Mouse (Mus musculus): ENCODE data around the gene Ptprs. TPM values are rescaled to one million over a fixed set of nuclear protein-coding genes. Genes with fewer than 3 reads are reported as not detected.

Ptprs gene
- polyA plus RNA-seq, 1 experiment from 2014 or later, result 172 TPM

DNA sequence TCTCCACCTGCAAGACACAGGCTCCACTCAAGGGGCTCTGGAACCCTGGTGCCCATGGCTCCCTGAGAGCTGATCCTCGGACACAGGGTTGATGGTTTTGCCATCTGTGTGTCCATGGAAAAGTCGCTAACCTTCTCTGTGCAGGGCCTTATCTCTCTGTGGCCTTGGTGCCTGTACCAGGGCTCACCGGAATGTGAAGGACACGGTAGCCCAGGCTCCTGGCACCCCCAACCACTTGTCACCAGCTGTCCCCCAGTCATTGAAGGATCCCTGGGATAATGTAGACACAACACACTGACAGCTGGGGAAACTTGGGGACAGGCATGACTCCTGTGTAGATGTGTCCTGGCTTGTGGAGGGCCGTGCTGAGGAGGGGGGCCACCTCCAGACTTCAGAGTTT is 5.1 kb downstream of the Ptprs start:
- Histone ChIP-seq H3K4me3 (peak overlapping the region; percentile 43; the same call in 1 of the 2 replicates), H3K27ac (no peak overlapping the region), H3K27me3 (ENCODE audit: insufficient read depth, poor library complexity, severe bottlenecking) (peaks cover 59% of the 10 kb centered on the region), H3K4me1 (replicated peaks) (peaks cover 91% of the 10 kb centered on the region), H3K9me3 (peaks cover 5% of the 10 kb centered on the region; the same call in 1 of the 2 replicates), H3K36me3 (peaks cover 20% of the 10 kb centered on the region)
- no peak for DNase-seq (ENCODE audit: low spot score)
- 81% methylated on average over 5 of the region's 5 CpGs for WGBS

- H3K27ac ChIP-seq, result peak overlapping the region; percentile 74; the same call in 1 of the 2 replicates
- H3K36me3 ChIP-seq, result peaks cover 20% of the 10 kb centered on the region
- WGBS, result 22% methylated on average over 10 of the region's 10 CpGs
- peak; percentile 36 for DNase-seq (ENCODE audit: low spot score)
- peak overlapping the region; percentile 43 for H3K4me3 ChIP-seq
- peaks cover 89% of the 10 kb centered on the region for H3K4me1 ChIP-seq (replicated peaks)
- H3K9me3 ChIP-seq, result peaks cover 5% of the 10 kb centered on the region; the same call in 1 of the 2 replicates
- peaks cover 56% of the 10 kb centered on the region for H3K27me3 ChIP-seq (ENCODE audit: insufficient read depth, poor library complexity, severe bottlenecking)
These were observed 5.7 kb downstream of the Ptprs start for GRCm38 (mm10) chr17:56470571-56470970.

DNA sequence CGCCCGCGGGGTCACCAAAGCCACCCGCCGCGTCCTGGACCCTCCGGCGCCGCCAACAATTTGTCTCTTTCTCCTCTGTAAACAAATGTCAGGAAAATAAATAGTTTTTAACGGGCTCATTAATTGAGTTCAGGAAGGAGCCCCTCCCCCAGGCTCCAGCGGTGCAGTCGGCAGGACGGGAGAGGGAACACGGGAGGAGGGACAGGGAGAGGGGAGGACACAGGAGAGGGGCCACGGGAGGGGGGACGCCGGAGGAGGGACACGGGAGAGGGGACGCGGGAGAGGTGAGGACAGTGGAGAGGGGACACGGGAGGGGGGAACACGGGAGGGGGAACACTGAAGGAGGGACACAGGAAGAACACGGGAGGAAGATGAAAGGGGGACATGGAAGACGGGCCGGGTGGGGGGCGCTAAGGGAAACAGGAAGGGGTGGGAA is 6.3 kb downstream of the Ptprs start:
- WGBS, result 6% methylated on average over 26 of the region's 26 CpGs
- Histone ChIP-seq H3K27me3 (ENCODE audit: insufficient read depth, poor library complexity, severe bottlenecking) (peaks cover 50% of the 10 kb centered on the region), H3K4me1 (replicated peaks) (peaks cover 84% of the 10 kb centered on the region), H3K9me3 (peaks cover 5% of the 10 kb centered on the region; the same call in 1 of the 2 replicates), H3K4me3 (peak overlapping the region; percentile 43), H3K36me3 (peaks cover 21% of the 10 kb centered on the region), H3K27ac (peak overlapping the region; percentile 74)
- no peak for DNase-seq (ENCODE audit: low spot score)

GRCm38 (mm10) chr17:56469275-56469674 is 7.0 kb downstream of the Ptprs start:
- DNase-seq (ENCODE audit: low spot score), result no peak
- H3K9me3 ChIP-seq, result peaks cover 5% of the 10 kb centered on the region; the same call in 1 of the 2 replicates
- H3K4me3 ChIP-seq, result peak overlapping the region; percentile 43; the same call in 1 of the 2 replicates
- H3K27me3 ChIP-seq (ENCODE audit: insufficient read depth, poor library complexity, severe bottlenecking), result peaks cover 43% of the 10 kb centered on the region
- peaks cover 83% of the 10 kb centered on the region for H3K4me1 ChIP-seq (replicated peaks)
- H3K36me3 ChIP-seq, result peaks cover 28% of the 10 kb centered on the region
- WGBS, result 38% methylated on average over 8 of the region's 8 CpGs
- H3K27ac ChIP-seq, result peak overlapping the region; percentile 74; the same call in 1 of the 2 replicates

- WGBS, result 65% methylated on average over 7 of the region's 7 CpGs
- peaks cover 83% of the 10 kb centered on the region for H3K4me1 ChIP-seq (replicated peaks)
- DNase-seq (ENCODE audit: low spot score), result no peak
- peaks cover 28% of the 10 kb centered on the region for H3K36me3 ChIP-seq
- peaks cover 39% of the 10 kb centered on the region for H3K27me3 ChIP-seq (ENCODE audit: insufficient read depth, poor library complexity, severe bottlenecking)
- no peak overlapping the region for H3K4me3 ChIP-seq
- peak overlapping the region; percentile 84; the same call in 1 of the 2 replicates for H3K27ac ChIP-seq
- peaks cover 5% of the 10 kb centered on the region; the same call in 1 of the 2 replicates for H3K9me3 ChIP-seq
These were observed 7.4 kb downstream of the Ptprs start for GRCm38 (mm10) chr17:56468870-56469269.

- H3K4me3 ChIP-seq, result no peak overlapping the region
- H3K27me3 ChIP-seq (ENCODE audit: insufficient read depth, poor library complexity, severe bottlenecking), result peaks cover 34% of the 10 kb centered on the region
- H3K27ac ChIP-seq, result peak overlapping the region; percentile 84; the same call in 1 of the 2 replicates
- no peak for DNase-seq (ENCODE audit: low spot score)
- peaks cover 28% of the 10 kb centered on the region for H3K36me3 ChIP-seq
- peaks cover 5% of the 10 kb centered on the region; the same call in 1 of the 2 replicates for H3K9me3 ChIP-seq
- 92% methylated on average over 9 of the region's 9 CpGs for WGBS
- peaks cover 83% of the 10 kb centered on the region for H3K4me1 ChIP-seq (replicated peaks)
These were observed 7.9 kb downstream of the Ptprs start for GRCm38 (mm10) chr17:56468380-56468779.

- H3K4me1 ChIP-seq (replicated peaks), result peaks cover 83% of the 10 kb centered on the region
- peaks cover 28% of the 10 kb centered on the region for H3K36me3 ChIP-seq
- peaks cover 5% of the 10 kb centered on the region; the same call in 1 of the 2 replicates for H3K9me3 ChIP-seq
- H3K4me3 ChIP-seq, result peak overlapping the region; percentile 27; the same call in 1 of the 2 replicates
- H3K27ac ChIP-seq, result peak overlapping the region; percentile 84
- DNase-seq (ENCODE audit: low spot score), result no peak
- WGBS, result 71% methylated on average over 7 of the region's 7 CpGs
- H3K27me3 ChIP-seq (ENCODE audit: insufficient read depth, poor library complexity, severe bottlenecking), result peaks cover 25% of the 10 kb centered on the region
These were observed 8.8 kb downstream of the Ptprs start for GRCm38 (mm10) chr17:56467456-56467884.

DNA sequence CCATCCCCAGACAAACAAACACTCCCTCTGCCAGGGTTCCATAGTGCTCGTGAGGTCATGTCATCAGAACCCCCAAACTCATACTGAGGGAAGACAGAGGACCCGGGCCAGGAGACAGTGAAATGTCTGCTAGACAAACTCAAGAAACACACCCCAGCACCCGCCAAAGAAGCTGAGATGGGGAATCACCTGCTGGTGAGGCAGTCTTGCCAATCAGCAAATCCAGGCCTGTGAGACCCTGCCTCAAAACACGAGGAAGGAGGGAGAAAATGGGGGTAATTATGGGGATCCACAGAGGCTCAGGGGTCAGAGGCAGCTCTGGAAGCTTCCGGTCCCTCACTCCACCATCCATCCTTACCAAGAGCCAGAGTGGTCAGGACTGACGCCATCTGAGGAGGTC is 9.5 kb downstream of the Ptprs start:
- DNase-seq (ENCODE audit: low spot score), result no peak
- Histone ChIP-seq H3K4me3 (no peak overlapping the region; the same call in 1 of the 2 replicates), H3K36me3 (peaks cover 28% of the 10 kb centered on the region), H3K27ac (peak overlapping the region; percentile 84), H3K4me1 (replicated peaks) (peaks cover 82% of the 10 kb centered on the region), H3K9me3 (peaks cover 5% of the 10 kb centered on the region; the same call in 1 of the 2 replicates), H3K27me3 (ENCODE audit: insufficient read depth, poor library complexity, severe bottlenecking) (peaks cover 18% of the 10 kb centered on the region)
- 75% methylated on average over 6 of the region's 6 CpGs for WGBS

DNA sequence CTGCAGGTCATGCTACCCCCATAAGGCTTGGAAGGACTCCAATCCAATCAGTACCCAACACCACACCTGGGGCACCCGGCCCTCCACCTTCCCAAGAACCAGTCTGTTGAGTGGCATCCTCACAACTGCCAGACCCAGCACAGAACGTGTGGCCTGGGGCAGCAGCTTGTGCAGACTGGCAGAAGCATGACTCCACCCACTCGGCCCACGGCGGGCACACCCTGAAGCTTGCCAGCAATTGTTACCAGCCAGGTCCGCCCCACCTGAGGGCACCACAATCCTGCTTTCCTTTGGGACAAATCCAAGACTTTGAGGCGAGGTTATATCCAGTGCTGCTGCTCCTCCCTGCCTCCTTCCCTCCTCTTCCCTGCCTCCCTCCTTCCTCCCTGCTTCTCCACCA is 11.5 kb downstream of the Ptprs start:
- peaks cover 28% of the 10 kb centered on the region for H3K36me3 ChIP-seq
- H3K27me3 ChIP-seq (ENCODE audit: insufficient read depth, poor library complexity, severe bottlenecking), result no peaks in the 10 kb centered on the region
- H3K4me1 ChIP-seq (replicated peaks), result peaks cover 82% of the 10 kb centered on the region
- no peak overlapping the region for H3K27ac ChIP-seq
- no peak overlapping the region for H3K4me3 ChIP-seq
- DNase-seq (ENCODE audit: low spot score), result no peak
- WGBS, result 92% methylated on average over 7 of the region's 7 CpGs
- H3K9me3 ChIP-seq, result peaks cover 5% of the 10 kb centered on the region; the same call in 1 of the 2 replicates

DNA sequence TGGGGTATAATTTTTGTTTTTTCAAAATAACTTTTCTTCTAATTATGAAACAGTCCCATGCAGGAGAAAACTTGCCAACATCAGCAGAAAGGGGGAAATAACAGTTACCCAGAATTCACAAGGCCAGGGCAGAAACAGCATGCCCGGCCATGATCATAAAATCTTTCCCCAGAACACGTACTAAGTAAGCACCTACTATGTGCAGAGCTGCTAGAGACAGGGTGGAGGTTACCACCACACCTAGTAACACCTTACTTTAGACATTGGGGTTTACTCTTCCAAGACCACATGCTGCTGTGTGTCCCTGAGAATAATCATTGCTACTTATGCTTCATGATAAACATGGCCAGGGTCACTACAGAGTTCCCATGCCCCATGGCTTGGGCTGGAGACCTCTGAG is 11.9 kb downstream of the Ptprs start:
- 95% methylated on average over 2 of the region's 2 CpGs for WGBS

DNA sequence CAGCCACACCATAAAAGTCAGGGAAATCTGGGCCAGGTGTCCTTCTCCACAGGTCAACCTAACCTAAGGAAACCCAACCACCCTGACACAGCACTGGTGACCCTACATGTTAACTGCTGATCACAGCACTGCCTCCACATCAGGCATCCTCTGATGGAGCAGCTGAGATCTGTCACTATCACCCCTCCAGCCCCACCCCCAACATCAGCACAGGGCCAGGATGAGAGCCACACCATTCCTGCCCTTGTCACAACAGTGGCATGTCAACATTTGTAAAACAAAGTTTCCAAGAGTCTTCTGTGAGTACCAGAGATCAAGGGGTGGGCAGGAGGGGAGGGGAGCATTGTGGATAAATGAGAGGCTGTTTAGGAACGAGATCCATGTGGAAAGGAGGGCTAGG is 12.8 kb downstream of the Ptprs start:
- peaks cover 21% of the 10 kb centered on the region for H3K36me3 ChIP-seq
- no peak for DNase-seq (ENCODE audit: low spot score)
- H3K4me1 ChIP-seq (replicated peaks), result peaks cover 82% of the 10 kb centered on the region
- H3K9me3 ChIP-seq, result peaks cover 1% of the 10 kb centered on the region; the same call in 1 of the 2 replicates
- peak overlapping the region; percentile 94; the same call in 1 of the 2 replicates for H3K27ac ChIP-seq
- H3K4me3 ChIP-seq, result peak overlapping the region; percentile 72
- no peaks in the 10 kb centered on the region for H3K27me3 ChIP-seq (ENCODE audit: insufficient read depth, poor library complexity, severe bottlenecking)
- WGBS, result 30% methylated on average over 1 of the region's 1 CpGs

More for the DNA sequence above, 11.9 kb downstream of the Ptprs start:
- no peak overlapping the region for H3K4me3 ChIP-seq
- H3K27me3 ChIP-seq (ENCODE audit: insufficient read depth, poor library complexity, severe bottlenecking), result no peaks in the 10 kb centered on the region
- no peak for DNase-seq (ENCODE audit: low spot score)
- no peak overlapping the region for H3K27ac ChIP-seq
- peaks cover 82% of the 10 kb centered on the region for H3K4me1 ChIP-seq (replicated peaks)
- H3K36me3 ChIP-seq, result peaks cover 24% of the 10 kb centered on the region
- peaks cover 5% of the 10 kb centered on the region; the same call in 1 of the 2 replicates for H3K9me3 ChIP-seq

- no peak for DNase-seq (ENCODE audit: low spot score)
- Histone ChIP-seq H3K4me1 (replicated peaks) (peaks cover 82% of the 10 kb centered on the region), H3K27ac (peak overlapping the region; percentile 94)
These were observed 13.3 kb downstream of the Ptprs start for GRCm38 (mm10) chr17:56462835-56463455.

More at GRCm38 (mm10) chr17:56462835-56463455, 13.3 kb downstream of the Ptprs start:
- peaks cover 21% of the 10 kb centered on the region for H3K36me3 ChIP-seq
- 3% methylated on average over 17 of the region's 17 CpGs for WGBS
- H3K27me3 ChIP-seq (ENCODE audit: insufficient read depth, poor library complexity, severe bottlenecking), result no peaks in the 10 kb centered on the region
- H3K4me3 ChIP-seq, result peak overlapping the region; percentile 72
- H3K9me3 ChIP-seq, result no peaks in the 10 kb centered on the region

Data from hindbrain, embryonic 10.5 days (tissue).